In the genomic region with DNA sequence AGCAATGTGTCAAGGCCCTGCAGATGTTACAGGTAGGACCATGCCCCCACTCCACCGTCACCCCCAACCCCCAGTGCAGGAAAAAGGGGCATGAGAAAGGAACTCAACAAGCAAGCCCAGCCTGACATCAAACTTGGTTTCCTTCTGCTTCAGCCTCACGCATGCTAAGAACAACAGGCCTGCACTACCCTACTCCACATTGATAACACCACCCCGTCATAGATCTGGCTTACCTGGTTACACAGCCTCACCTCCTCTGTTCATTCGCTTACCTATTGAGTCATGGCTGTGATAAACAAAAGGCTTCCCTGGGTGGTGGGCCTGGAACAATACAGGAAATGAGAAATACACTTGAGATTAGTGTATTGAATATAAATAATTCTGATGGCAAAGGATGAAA, we compare ENCODE assay signal across 26 mouse cellular contexts. TPM values are rescaled to one million over a fixed set of nuclear protein-coding genes. Genes with fewer than 3 reads are reported as not detected.
DNase-seq lines count a peak whose midpoint lies in the region; ATAC-seq and TF ChIP-seq lines count a peak whose summit lies in the region.
"Had no signal": no experiment of that assay in that cellular context is flagged by ENCODE, and none has a peak within 500 bp of the region (broad histone marks: within the 10 kb centered on the region; RNA-seq: fewer than 3 reads in every experiment).

No protein-coding gene starts in this region.

- H3K9me3 ChIP-seq in embryonic facial prominence, embryonic 14.5 days (ENCODE audit: control insufficient read depth, low read length): no peaks in the 10 kb centered on the region
- H3K9me3 ChIP-seq in embryonic facial prominence, embryonic 10.5 days: no peaks in the 10 kb centered on the region
- H3K9me3 ChIP-seq: embryonic facial prominence, embryonic 13.5 days; forebrain, embryonic 10.5 days; heart, embryonic 12.5 days; heart, embryonic 15.5 days had no signal

- no peak for DNase-seq in embryonic facial prominence, embryonic 14.5 days (ENCODE audit: low spot score)
- no peak for DNase-seq in embryonic facial prominence, embryonic 10.5 days (ENCODE audit: low spot score)
- peak; percentile 4 for DNase-seq in thymus, adult 2 months
- DNase-seq in thymus, adult 18-20 months: no peak
- peak; percentile 13 for DNase-seq in thymus, postnatal 4 days
- no peak for DNase-seq in thymus, postnatal 36 days
- DNase-seq: adrenal gland, postnatal 10 days; adrenal gland, postnatal 36 days; cerebellum, adult 11 months; cerebellum, adult 2 months; cerebellum, adult 9-11 months; cerebellum, postnatal 25 days; forebrain, postnatal 0 days; gastrocnemius, adult 2 months; gastrocnemius, postnatal 14 days; heart, adult 18-20 months; heart, postnatal 10 days; heart, postnatal 4 days had no signal

- TF ChIP-seq CTCF in thymus, adult 2 months (IDR thresholded peaks at IDR 0.05; ENCODE audit: borderline replicate concordance, control insufficient read depth, extremely low read depth, insufficient read depth, low read length, poor library complexity): no peak

- no peak overlapping the region for H3K9ac ChIP-seq in embryonic facial prominence, embryonic 14.5 days (ENCODE audit: low read depth, low read length)
- H3K9ac ChIP-seq: embryonic facial prominence, embryonic 13.5 days; forebrain, postnatal 0 days; heart, embryonic 12.5 days; heart, embryonic 15.5 days; hindbrain, embryonic 14.5 days had no signal

- H3K27ac ChIP-seq in embryonic facial prominence, embryonic 14.5 days (replicated peaks; ENCODE audit: low read depth, low read length): no peak overlapping the region
- no peak overlapping the region for H3K27ac ChIP-seq in embryonic facial prominence, embryonic 10.5 days (replicated peaks)
- no peak overlapping the region for H3K27ac ChIP-seq in thymus, adult 2 months (ENCODE audit: control insufficient read depth, insufficient read depth, low read length)
- H3K27ac ChIP-seq: embryonic facial prominence, embryonic 13.5 days; forebrain, embryonic 10.5 days; gastrocnemius, adult 2 months; heart, embryonic 15.5 days; hindbrain, embryonic 14.5 days; hindbrain, postnatal 0 days had no signal

- TF ChIP-seq POLR2A in thymus, adult 2 months (IDR thresholded peaks at IDR 0.05; ENCODE audit: control insufficient read depth, extremely low read depth, insufficient read depth, low read length, poor library complexity): no peak

- 70% methylated on average over 4 of the region's 4 CpGs for WGBS in embryonic facial prominence, embryonic 14.5 days
- 86% methylated on average over 4 of the region's 4 CpGs for WGBS in embryonic facial prominence, embryonic 10.5 days
- WGBS in thymus, adult 2 months: 78% methylated on average over 4 of the region's 4 CpGs

- peaks cover 11% of the 10 kb centered on the region; the same call in 1 of the 2 replicates for H3K4me1 ChIP-seq in embryonic facial prominence, embryonic 14.5 days (ENCODE audit: control insufficient read depth, insufficient read depth, low read length)
- H3K4me1 ChIP-seq in embryonic facial prominence, embryonic 10.5 days: 0 out of 2 replicates have a peak, but pooled peaks cover 3% of the 10 kb centered on the region
- peaks cover 5% of the 10 kb centered on the region for H3K4me1 ChIP-seq in thymus, adult 2 months (replicated peaks; ENCODE audit: control insufficient read depth, insufficient read depth, low read length)
- H3K4me1 ChIP-seq: embryonic facial prominence, embryonic 13.5 days; heart, embryonic 12.5 days had no signal

- no peak overlapping the region for H3K4me2 ChIP-seq in embryonic facial prominence, embryonic 14.5 days (ENCODE audit: low read depth, low read length)
- H3K4me2 ChIP-seq: embryonic facial prominence, embryonic 13.5 days; heart, embryonic 12.5 days; heart, embryonic 15.5 days; hindbrain, embryonic 14.5 days had no signal

- peak; percentile 57; the same call in 1 of the 2 replicates for ATAC-seq in embryonic facial prominence, embryonic 14.5 days (ENCODE audit: low read depth)
- ATAC-seq: forebrain, embryonic 14.5 days; forebrain, postnatal 0 days; hindbrain, postnatal 0 days; inflammation-experienced regulatory T-cells, adult 6 months had no signal

- H3K36me3 ChIP-seq in embryonic facial prominence, embryonic 14.5 days (ENCODE audit: control insufficient read depth, insufficient read depth, low read length): no peaks in the 10 kb centered on the region
- H3K36me3 ChIP-seq in embryonic facial prominence, embryonic 10.5 days (replicated peaks): no peaks in the 10 kb centered on the region
- no peaks in the 10 kb centered on the region for H3K36me3 ChIP-seq in thymus, adult 2 months (ENCODE audit: control insufficient read depth, insufficient read depth, low read length)
- H3K36me3 ChIP-seq: embryonic facial prominence, embryonic 13.5 days; forebrain, embryonic 10.5 days; heart, embryonic 12.5 days; heart, embryonic 15.5 days had no signal

- H3K4me3 ChIP-seq in embryonic facial prominence, embryonic 14.5 days (ENCODE audit: low read depth, low read length): no peak overlapping the region
- no peak overlapping the region for H3K4me3 ChIP-seq in embryonic facial prominence, embryonic 10.5 days
- no peak overlapping the region for H3K4me3 ChIP-seq in thymus, adult 2 months (ENCODE audit: control insufficient read depth, insufficient read depth, low read length)
- H3K4me3 ChIP-seq: embryonic facial prominence, embryonic 13.5 days; forebrain, embryonic 10.5 days; gastrocnemius, adult 2 months; heart, embryonic 12.5 days; heart, embryonic 15.5 days had no signal

- no peaks in the 10 kb centered on the region for H3K27me3 ChIP-seq in embryonic facial prominence, embryonic 14.5 days (replicated peaks; ENCODE audit: control insufficient read depth, insufficient read depth, low read length)
- H3K27me3 ChIP-seq in embryonic facial prominence, embryonic 10.5 days (replicated peaks; ENCODE audit: low read depth, poor library complexity, severe bottlenecking): no peaks in the 10 kb centered on the region
- H3K27me3 ChIP-seq in thymus, adult 2 months (ENCODE audit: control insufficient read depth, insufficient read depth, low read length): no peaks in the 10 kb centered on the region
- H3K27me3 ChIP-seq: embryonic facial prominence, embryonic 13.5 days; heart, embryonic 12.5 days; heart, embryonic 15.5 days had no signal

RNA-seq across cellular contexts. Expression of a gene that starts 26.8 kb away (rescaled TPM):
- 38.7 and 40.6 TPM in 2 replicates for polyA plus RNA-seq in embryonic facial prominence, embryonic 14.5 days (2014; fragmentation: Nextera tagmentation; extraction: Ambion mirVana)
- polyA plus RNA-seq in embryonic facial prominence, embryonic 10.5 days (2016; fragmentation: Nextera tagmentation; extraction: Ambion mirVana): 20.9 and 22.0 TPM in 2 replicates
- polyA plus RNA-seq in thymus, adult 2 months (2012; rRNA removed): 13.3 and 15.9 TPM in 2 replicates

Comparison
In these comparisons a context has a peak if more than half of its experiments do, and no peak if none do; other contexts are left out.
1. DNase-seq: peak in thymus, adult 2 months (single experiment) and thymus, postnatal 4 days (single experiment); none in embryonic facial prominence, embryonic 14.5 days (single experiment), embryonic facial prominence, embryonic 10.5 days (single experiment), thymus, adult 18-20 months (0 of 2) and thymus, postnatal 36 days (0 of 2).